Mouse (Mus musculus): ENCODE data around the gene Atp6v1g1. TPM values are rescaled to one million over a fixed set of nuclear protein-coding genes. Genes with fewer than 3 reads are reported as not detected.

Atp6v1g1 gene
- polyA plus RNA-seq, 1 experiment from 2014 or later = 544 TPM

- DNase-seq (ENCODE audit: low spot score) (no peak), ATAC-seq (no peak)
- H3K9ac ChIP-seq (ENCODE audit: low read length) = no peak overlapping the region
- H3K4me1 ChIP-seq (ENCODE audit: control insufficient read depth, insufficient read depth, low read length) = 0 out of 2 replicates have a peak, but pooled peaks cover 2% of the 10 kb centered on the region
- no peaks in the 10 kb centered on the region for H3K9me3 ChIP-seq (replicated peaks; ENCODE audit: control insufficient read depth, low read length)
- H3K4me2 ChIP-seq (ENCODE audit: low read length) = no peak overlapping the region
- H3K4me3 ChIP-seq (ENCODE audit: low read depth, low read length) = no peak overlapping the region
- H3K27ac ChIP-seq (ENCODE audit: low read depth, low read length) = no peak overlapping the region
- no peaks in the 10 kb centered on the region for H3K36me3 ChIP-seq (ENCODE audit: control insufficient read depth, insufficient read depth, low read length)
- H3K27me3 ChIP-seq (replicated peaks; ENCODE audit: control insufficient read depth, insufficient read depth, low read length) = no peaks in the 10 kb centered on the region
- WGBS = 60% methylated on average over 5 of the region's 5 CpGs
Measured at GRCm38 (mm10) chr4:63582580-63582979, 38.0 kb downstream of the Atp6v1g1 start.

DNA sequence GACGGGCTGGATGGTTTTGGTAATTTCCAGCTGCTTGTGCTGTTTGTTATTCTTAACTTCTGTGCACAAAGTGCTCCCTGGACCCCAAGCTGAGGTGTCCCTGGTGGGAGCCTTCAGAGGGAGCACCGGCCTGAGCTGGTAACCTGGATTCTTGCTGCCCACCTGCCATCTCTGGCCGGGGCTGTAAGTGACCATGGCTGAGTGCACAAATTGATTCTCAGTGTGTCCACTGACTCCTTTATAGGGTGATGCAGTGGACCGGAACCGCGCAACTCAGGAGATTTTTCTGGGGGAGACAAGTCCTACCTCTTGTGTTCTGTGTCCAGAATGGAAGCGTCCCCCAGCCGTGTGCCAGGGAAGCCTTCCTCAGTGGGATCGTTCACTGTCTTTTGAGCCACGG is 40.6 kb downstream of the Atp6v1g1 start:
- Histone ChIP-seq H3K9ac (ENCODE audit: low read length) (no peak overlapping the region), H3K27ac (ENCODE audit: low read depth, low read length) (no peak overlapping the region), H3K4me3 (ENCODE audit: low read depth, low read length) (no peak overlapping the region), H3K9me3 (replicated peaks; ENCODE audit: control insufficient read depth, low read length) (no peaks in the 10 kb centered on the region), H3K4me1 (ENCODE audit: control insufficient read depth, insufficient read depth, low read length) (no peaks in the 10 kb centered on the region), H3K36me3 (ENCODE audit: control insufficient read depth, insufficient read depth, low read length) (no peaks in the 10 kb centered on the region), H3K4me2 (ENCODE audit: low read length) (no peak overlapping the region), H3K27me3 (replicated peaks; ENCODE audit: control insufficient read depth, insufficient read depth, low read length) (no peaks in the 10 kb centered on the region)
- ATAC-seq (no peak), DNase-seq (ENCODE audit: low spot score) (no peak)
- 81% methylated on average over 10 of the region's 10 CpGs for WGBS

DNA sequence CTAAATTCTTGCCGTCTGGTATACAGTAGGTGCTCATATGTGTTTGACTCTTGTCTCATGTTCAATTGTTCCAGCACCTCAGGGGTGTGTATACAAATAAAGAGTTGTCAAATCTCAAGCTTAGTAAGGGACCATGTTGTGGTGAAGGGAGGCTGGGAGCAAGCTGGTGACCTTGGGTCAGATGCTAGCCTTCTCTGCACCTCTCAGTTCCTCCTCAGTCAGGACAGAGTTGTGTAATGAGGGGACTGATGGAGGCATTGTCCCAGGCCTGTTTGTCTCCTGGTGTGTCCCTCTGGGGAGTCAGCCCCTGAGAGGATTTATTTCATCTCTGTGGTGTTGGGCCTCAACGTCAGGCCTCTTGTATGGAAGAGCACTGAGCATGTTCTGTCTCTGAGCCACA is 41.7 kb downstream of the Atp6v1g1 start:
- Histone ChIP-seq H3K4me2 (ENCODE audit: low read length) (no peak overlapping the region), H3K27ac (ENCODE audit: low read depth, low read length) (no peak overlapping the region), H3K36me3 (ENCODE audit: control insufficient read depth, insufficient read depth, low read length) (no peaks in the 10 kb centered on the region), H3K9ac (ENCODE audit: low read length) (no peak overlapping the region), H3K9me3 (replicated peaks; ENCODE audit: control insufficient read depth, low read length) (no peaks in the 10 kb centered on the region), H3K4me1 (ENCODE audit: control insufficient read depth, insufficient read depth, low read length) (no peaks in the 10 kb centered on the region), H3K27me3 (replicated peaks; ENCODE audit: control insufficient read depth, insufficient read depth, low read length) (no peaks in the 10 kb centered on the region), H3K4me3 (ENCODE audit: low read depth, low read length) (no peak overlapping the region)
- DNase-seq (ENCODE audit: low spot score) (no peak), ATAC-seq (no peak)
- WGBS = 77% methylated on average over 2 of the region's 2 CpGs

DNA sequence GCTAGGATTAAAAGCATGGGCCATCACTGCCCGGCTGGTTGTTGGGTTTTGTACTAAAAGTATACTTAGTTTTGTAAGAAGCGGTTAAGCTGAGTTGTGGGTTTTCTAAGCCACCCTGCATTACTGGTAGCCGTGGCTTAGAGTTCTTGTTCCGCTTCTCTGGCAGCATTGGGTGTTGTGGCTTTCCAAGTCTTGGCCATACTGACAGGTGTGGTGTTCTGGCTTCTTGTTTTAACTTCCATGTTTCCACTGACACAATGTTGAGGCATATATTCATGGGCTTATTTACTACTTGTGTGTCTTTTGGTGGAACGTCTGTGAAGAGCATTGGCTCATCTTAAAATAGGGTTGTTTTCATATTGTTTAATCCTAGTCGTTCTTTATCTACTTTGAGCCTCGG is 45.4 kb downstream of the Atp6v1g1 start:
- DNase-seq (ENCODE audit: low spot score) = no peak
- H3K9ac ChIP-seq (ENCODE audit: low read length) = no peak overlapping the region
- no peak overlapping the region for H3K4me2 ChIP-seq (ENCODE audit: low read length)
- H3K9me3 ChIP-seq (replicated peaks; ENCODE audit: control insufficient read depth, low read length) = no peaks in the 10 kb centered on the region
- ATAC-seq = no peak
- H3K36me3 ChIP-seq (ENCODE audit: control insufficient read depth, insufficient read depth, low read length) = no peaks in the 10 kb centered on the region
- 92% methylated on average over 7 of the region's 7 CpGs for WGBS
- no peaks in the 10 kb centered on the region for H3K27me3 ChIP-seq (replicated peaks; ENCODE audit: control insufficient read depth, insufficient read depth, low read length)
- H3K27ac ChIP-seq (ENCODE audit: low read depth, low read length) = no peak overlapping the region
- H3K4me1 ChIP-seq (ENCODE audit: control insufficient read depth, insufficient read depth, low read length) = no peaks in the 10 kb centered on the region
- no peak overlapping the region for H3K4me3 ChIP-seq (ENCODE audit: low read depth, low read length)

DNA sequence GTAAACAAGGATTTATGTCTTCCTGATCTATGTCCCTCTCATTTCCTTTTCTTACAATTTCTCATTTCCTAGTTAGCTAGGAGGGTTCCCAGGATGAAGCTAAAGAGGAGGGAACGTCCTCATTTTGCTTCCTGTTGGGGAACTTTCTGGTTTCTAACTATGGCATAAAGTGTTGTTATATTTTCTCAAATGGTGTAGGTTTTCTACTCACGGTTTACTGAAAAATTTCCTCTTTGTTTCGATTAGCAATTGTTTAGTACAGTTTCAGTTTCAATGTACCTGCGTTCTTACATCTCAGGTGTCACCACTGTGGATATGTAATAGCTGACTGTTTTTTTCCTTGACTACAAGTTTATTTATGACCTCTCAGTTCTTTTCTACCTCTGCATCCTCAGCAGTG is 46.0 kb downstream of the Atp6v1g1 start:
- Histone ChIP-seq H3K9ac (ENCODE audit: low read length) (no peak overlapping the region), H3K27me3 (replicated peaks; ENCODE audit: control insufficient read depth, insufficient read depth, low read length) (no peaks in the 10 kb centered on the region), H3K4me1 (ENCODE audit: control insufficient read depth, insufficient read depth, low read length) (no peaks in the 10 kb centered on the region), H3K4me3 (ENCODE audit: low read depth, low read length) (no peak overlapping the region), H3K27ac (ENCODE audit: low read depth, low read length) (no peak overlapping the region), H3K36me3 (ENCODE audit: control insufficient read depth, insufficient read depth, low read length) (no peaks in the 10 kb centered on the region), H3K4me2 (ENCODE audit: low read length) (no peak overlapping the region), H3K9me3 (replicated peaks; ENCODE audit: control insufficient read depth, low read length) (no peaks in the 10 kb centered on the region)
- DNase-seq (ENCODE audit: low spot score) (no peak), ATAC-seq (no peak)
- 91% methylated on average over 4 of the region's 4 CpGs for WGBS

- H3K9me3 ChIP-seq (replicated peaks; ENCODE audit: control insufficient read depth, low read length) = no peaks in the 10 kb centered on the region
- H3K4me1 ChIP-seq (ENCODE audit: control insufficient read depth, insufficient read depth, low read length) = no peaks in the 10 kb centered on the region
- no peaks in the 10 kb centered on the region for H3K36me3 ChIP-seq (ENCODE audit: control insufficient read depth, insufficient read depth, low read length)
- H3K9ac ChIP-seq (ENCODE audit: low read length) = no peak overlapping the region
- no peak for DNase-seq (ENCODE audit: low spot score)
- H3K4me2 ChIP-seq (ENCODE audit: low read length) = no peak overlapping the region
- WGBS = 82% methylated on average over 5 of the region's 5 CpGs
- no peak overlapping the region for H3K27ac ChIP-seq (ENCODE audit: low read depth, low read length)
- ATAC-seq = no peak
- no peaks in the 10 kb centered on the region for H3K27me3 ChIP-seq (replicated peaks; ENCODE audit: control insufficient read depth, insufficient read depth, low read length)
- H3K4me3 ChIP-seq (ENCODE audit: low read depth, low read length) = no peak overlapping the region
Measured at GRCm38 (mm10) chr4:63594459-63595110, 50.0 kb downstream of the Atp6v1g1 start.

DNA sequence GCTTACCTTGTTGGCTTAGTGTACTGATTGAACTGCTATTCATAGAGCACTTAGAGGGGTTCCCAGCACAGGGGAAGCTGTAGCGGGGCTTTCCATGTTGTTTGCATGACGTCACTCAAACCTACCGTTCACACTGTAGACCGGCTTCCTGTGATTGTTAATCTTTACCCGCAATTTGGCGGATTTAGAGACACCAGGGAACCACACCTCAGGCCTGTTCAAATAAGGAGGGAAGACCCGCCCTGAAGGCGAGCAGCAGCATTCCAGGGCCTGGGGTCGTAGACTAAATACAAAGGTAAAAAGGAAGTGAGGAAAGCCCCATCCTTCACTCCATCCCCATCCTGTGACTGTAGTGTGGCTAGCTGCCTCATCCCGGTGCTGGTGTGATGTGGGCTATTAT is 50.7 kb downstream of the Atp6v1g1 start:
- H3K36me3 ChIP-seq (ENCODE audit: control insufficient read depth, insufficient read depth, low read length) = no peaks in the 10 kb centered on the region
- no peak overlapping the region for H3K27ac ChIP-seq (ENCODE audit: low read depth, low read length)
- H3K9ac ChIP-seq (ENCODE audit: low read length) = no peak overlapping the region
- H3K9me3 ChIP-seq (replicated peaks; ENCODE audit: control insufficient read depth, low read length) = no peaks in the 10 kb centered on the region
- no peak for DNase-seq (ENCODE audit: low spot score)
- 84% methylated on average over 10 of the region's 10 CpGs for WGBS
- no peaks in the 10 kb centered on the region for H3K4me1 ChIP-seq (ENCODE audit: control insufficient read depth, insufficient read depth, low read length)
- ATAC-seq = no peak
- no peak overlapping the region for H3K4me2 ChIP-seq (ENCODE audit: low read length)
- H3K4me3 ChIP-seq (ENCODE audit: low read depth, low read length) = no peak overlapping the region
- no peaks in the 10 kb centered on the region for H3K27me3 ChIP-seq (replicated peaks; ENCODE audit: control insufficient read depth, insufficient read depth, low read length)

- Histone ChIP-seq H3K4me1 (ENCODE audit: control insufficient read depth, insufficient read depth, low read length) (no peaks in the 10 kb centered on the region), H3K9me3 (replicated peaks; ENCODE audit: control insufficient read depth, low read length) (no peaks in the 10 kb centered on the region), H3K9ac (ENCODE audit: low read length) (no peak overlapping the region), H3K4me3 (ENCODE audit: low read depth, low read length) (no peak overlapping the region), H3K27me3 (replicated peaks; ENCODE audit: control insufficient read depth, insufficient read depth, low read length) (no peaks in the 10 kb centered on the region), H3K36me3 (ENCODE audit: control insufficient read depth, insufficient read depth, low read length) (no peaks in the 10 kb centered on the region), H3K4me2 (ENCODE audit: low read length) (no peak overlapping the region), H3K27ac (ENCODE audit: low read depth, low read length) (no peak overlapping the region)
- 95% methylated on average over 4 of the region's 4 CpGs for WGBS
- no peak for DNase-seq (ENCODE audit: low spot score)
- ATAC-seq = no peak
Measured at GRCm38 (mm10) chr4:63596010-63596409, 51.4 kb downstream of the Atp6v1g1 start.

Data from forebrain, embryonic 14.5 days (tissue).